Mouse (Mus musculus) frontal cortex, postnatal 25 days (tissue): Measurements from ENCODE around the gene Rpl34.
A peak's percentile ranks its signal among the peaks of the same experiment; 100 is the strongest.

ENCODE experiments used
- DNase-seq, 2 experiments: peaks; one replicate each; pipeline ENCODE4 v3.0.0; 2022; ENCODE audit warnings: low spot score in 2 of 2

The Rpl34 gene

DNA sequence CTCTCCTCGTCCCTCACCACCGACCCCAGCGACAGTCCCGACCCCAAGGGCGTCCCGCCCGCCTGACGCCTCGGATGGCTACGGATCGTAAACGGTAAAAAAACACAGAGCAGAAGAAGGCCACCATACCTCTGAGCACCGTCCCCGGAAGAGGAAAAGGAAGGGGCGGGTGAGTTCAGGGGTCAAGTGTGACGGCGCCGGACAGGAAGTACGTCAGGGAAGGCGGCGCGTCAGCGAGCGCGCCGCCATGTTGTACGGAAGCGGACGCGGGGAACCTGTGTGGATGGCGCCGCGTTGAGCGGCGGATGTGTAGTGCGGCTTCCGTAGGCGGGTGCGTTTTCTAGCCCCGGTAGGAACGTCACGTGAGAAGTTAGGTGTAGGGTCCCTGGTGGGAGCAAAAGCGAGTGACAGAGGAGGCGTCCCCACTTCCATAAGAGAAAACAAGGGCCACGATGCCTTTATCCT, at the start of gene Rpl34:
TSS of gene Rpl34 (minus strand) at position 210 of the 465 bp plus-strand sequence.
- DNase-seq, result peak; percentile 84 to 85

DNA sequence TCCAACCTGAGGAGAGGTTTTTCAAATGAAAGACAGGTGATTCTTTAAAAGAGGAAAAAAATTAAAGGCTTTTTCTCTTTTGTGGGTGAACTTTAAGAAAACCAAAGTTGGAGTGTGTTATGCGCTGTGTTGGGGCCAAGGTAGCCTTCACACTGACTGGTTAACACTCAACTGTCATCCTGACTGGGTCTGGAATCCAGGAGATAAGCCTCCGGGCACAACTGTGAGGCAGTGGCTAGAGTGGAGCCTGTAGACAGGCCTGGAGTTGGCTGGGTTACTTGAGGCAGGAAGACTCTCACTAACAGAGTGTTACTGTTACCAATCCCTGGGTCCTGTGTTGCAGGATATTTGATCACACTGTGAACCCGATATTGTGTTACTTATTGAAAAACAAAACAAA, 38.0 kb upstream of the Rpl34 start:
- DNase-seq, result no peak

DNA sequence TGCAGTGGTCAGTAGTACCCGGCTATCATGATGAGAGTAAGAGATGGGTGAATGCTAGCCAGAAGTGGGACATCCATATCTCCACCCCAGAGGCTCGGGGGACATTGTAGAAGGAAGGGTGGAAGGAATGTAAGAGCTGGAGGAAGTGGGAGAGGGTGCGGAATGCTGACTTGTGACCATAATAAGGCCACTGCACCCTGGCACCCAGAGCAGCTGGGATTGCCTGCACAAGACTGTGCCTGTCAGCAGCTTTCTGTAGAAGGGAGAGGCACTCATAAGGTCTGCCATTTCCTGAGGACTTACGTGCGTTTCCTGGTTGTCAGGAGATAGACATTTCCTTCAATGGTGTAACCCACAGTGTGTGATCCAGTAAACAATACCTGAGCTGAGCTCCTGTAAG, 33.9 kb upstream of the Rpl34 start:
- no peak for DNase-seq

DNA sequence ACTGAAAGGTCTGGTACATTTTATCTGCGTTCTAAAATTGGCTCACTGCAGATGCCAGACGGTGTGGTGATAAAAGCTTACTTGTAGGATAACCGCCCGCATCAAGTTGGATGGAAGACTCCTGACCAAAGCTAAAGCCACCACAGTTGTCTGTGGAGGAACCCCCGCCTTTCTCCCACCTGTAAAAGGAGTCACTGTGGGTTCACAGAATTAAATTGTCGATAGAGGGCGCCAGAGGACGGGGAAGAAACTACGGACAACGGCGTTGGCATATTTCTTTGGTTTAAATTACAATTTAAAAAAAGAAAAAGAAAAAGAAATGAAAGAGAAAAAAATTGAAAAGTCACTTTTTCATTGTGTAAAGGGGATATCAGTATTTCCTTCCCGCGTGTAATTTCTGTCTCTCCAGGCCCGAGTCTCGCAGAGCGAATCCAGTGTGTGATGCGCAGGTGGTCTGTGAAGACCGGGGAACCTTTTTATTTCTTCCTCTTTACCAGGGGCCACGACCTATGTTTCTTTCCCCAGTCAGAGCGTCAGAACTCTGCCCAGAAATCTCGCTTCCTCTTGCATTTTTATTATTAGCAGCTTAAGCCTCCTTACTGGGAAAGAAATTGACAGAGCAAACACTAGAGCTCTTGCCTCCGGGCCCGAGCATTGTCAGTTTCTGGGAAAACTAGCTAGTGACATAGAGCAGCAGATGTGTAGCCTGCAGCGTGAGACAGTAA, 30.7 kb upstream of the Rpl34 start:
- peak; percentile 15 to 57 for DNase-seq

DNA sequence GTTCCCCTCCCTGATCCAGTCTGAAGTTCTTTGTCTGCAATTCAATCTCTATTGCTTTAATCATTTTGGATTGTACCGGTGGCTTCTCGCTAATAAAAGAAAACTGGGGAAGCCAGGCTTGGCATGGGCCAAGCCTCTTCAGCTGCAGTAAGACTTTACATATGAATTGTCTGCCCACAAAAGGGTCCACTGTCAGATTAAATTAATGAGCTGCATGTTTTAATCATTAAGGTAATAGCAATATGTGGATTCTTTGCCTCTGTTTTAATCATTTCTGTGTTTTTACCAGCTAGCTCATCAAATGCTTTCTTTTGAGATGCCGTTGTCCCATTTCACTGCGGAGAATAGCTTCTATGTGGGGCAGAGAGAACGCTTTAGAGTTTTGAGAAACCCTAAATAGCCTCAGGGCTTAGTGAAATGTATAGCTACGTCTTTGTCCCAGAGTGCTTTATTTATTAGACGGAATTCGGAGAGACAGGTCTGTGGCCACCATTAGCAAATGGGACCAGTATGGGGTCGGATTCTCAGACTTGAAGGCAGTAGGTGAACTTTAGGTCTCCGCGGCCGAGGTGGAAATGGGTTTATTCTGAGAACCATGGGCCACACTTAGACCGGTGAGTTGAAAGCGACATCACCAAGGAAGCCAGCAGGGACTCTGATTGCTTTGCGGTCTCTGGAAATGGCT, 28.1 kb upstream of the Rpl34 start:
- no peak for DNase-seq

DNA sequence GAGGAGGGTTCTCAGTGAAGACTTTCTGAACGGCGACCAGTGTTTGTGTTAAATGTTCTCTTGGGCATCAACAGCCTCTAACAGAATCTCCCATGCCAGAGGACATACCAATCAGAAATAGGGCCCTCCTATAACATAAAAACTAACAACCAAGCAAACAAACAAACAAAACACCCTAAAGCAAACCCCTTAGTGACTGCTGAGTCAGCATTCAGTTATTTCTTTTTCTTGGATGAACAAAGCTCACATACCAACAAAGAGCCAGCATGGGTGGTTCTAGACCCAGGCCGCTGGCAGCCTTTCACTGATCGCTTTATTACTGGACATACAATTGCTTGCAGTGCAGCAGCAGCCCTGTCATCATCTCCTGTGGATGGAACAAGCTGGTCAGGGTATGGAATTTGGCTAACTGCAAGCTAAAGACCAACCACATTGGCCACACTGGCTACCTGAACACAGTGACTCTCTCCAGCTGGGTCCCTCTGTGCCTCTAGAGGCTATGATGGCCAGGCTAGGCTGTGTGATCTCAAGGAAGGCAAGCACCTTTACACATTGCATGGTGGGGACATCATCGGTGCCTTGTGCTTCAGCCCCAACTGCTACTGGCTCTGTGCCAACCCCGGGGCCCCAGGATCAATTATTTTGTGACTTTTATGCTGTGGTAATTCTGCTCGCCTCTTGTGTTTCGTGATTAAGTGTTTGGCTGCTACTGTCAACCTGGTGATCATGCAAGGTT, 27.1 kb upstream of the Rpl34 start:
- DNase-seq, result no peak

DNA sequence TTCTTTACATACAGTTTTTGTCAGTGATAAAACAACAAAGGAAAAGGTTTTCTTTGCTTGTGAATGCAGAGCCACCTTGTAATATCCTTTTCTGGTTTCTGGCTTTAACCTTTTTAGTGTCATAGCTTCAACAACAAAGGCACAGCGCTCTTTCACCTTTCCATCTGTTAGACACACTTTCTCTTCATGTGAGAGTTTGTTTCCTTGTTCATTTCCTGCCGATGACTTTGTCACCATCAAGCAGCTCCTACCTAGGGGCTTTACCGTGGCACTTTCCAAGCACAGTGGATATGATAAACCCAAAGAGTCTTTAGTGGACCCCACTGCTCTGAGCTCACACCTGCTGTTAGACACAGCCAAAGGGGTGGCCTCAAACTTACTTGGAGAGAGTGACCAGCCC, 19.0 kb upstream of the Rpl34 start:
- no peak for DNase-seq

DNA sequence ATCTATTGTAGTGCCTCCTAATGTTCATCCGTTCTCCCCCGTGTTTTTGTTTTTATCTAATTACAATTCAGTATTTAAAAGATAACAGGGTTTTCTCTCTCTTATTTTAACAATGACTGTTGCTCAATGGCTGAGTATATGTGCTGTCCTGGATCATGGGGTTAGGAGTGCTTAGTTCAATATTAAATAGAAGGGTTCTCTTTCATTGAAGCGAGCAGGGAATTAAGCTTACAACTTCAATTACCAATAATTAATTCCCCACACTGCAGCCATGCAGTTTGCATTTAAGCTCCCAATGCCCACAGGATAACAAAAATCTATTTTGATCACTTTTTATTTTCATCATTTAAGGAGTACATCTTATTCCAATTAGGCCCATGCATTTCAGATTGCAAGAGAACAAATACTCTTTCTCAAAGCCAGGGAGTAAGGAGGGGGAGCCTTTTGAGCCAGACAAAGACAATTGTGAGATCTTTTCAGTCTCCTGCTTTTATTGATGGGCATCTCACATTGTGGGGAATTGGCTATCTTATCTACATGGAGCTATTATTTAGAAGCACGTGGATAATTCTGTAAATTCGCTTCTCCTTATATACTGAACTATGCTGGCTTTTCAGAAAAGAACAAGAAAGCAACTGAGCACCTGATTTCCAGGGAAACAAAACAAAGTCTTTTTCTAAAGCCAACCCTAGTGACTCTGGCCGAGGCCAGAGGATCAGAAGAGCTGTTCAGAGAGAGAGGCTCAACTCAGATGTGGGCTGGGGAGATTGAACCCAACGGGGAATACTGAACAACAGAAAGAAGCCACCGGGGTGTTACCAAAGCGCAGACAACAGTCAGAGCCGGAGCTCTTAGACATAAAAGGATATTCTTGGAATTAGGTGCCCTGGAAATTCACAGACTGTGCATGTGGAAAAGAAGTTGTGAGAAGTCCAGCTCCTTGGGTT, 16.7 kb upstream of the Rpl34 start:
- DNase-seq, result no peak

DNA sequence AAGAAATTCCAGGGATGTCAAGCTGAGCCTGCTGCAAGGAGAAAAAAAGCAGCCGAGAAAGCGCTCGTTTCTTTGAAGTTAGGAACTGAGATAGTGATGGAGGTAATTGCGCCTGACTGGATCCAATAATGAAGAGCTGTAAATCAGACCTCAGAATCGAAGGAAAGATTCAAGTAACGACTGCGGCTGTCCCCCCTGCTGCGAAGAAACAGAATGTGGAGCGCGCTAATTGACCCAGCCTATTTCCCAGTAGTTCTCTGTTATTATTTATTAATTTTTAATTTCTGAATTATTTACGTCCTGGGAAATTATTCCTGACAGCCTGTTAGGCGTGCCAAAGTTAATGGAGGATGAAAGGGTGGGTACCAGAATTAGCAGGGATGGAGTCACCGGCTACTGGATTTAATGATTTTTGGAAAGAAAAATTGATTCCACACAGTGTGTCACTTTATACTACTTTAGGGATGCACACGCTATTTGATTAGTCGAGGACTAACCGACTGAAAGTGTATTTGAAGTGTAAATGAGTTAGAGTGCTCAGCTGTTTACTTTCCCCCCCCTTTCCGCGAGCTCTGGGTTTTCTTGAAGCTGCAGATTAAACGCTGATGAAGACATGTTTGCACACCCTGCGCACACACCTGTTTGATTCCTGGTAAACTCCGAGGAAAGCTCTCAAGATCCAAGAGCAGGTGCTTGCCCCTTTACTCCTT, 7.6 kb upstream of the Rpl34 start:
- DNase-seq, result no peak

DNA sequence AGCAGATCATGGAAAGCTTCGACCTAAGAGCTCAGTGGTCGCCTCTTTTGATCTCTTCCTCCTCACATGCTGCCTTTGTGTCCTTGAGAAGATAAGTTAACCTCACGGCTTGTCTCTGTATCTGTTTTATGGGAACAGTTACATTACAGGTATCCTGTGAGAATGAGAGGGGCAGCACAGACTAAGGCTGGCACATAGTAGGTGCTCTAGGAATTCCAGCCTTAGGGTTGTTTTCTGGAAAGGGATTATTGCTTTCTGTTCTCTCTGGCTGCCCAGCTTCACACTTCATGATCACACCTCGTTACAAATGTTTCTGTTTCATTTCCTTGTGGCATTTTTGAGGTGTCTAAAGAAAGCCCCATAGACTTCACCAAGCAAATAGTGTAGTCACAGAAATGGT, 6.6 kb upstream of the Rpl34 start:
- no peak for DNase-seq

DNA sequence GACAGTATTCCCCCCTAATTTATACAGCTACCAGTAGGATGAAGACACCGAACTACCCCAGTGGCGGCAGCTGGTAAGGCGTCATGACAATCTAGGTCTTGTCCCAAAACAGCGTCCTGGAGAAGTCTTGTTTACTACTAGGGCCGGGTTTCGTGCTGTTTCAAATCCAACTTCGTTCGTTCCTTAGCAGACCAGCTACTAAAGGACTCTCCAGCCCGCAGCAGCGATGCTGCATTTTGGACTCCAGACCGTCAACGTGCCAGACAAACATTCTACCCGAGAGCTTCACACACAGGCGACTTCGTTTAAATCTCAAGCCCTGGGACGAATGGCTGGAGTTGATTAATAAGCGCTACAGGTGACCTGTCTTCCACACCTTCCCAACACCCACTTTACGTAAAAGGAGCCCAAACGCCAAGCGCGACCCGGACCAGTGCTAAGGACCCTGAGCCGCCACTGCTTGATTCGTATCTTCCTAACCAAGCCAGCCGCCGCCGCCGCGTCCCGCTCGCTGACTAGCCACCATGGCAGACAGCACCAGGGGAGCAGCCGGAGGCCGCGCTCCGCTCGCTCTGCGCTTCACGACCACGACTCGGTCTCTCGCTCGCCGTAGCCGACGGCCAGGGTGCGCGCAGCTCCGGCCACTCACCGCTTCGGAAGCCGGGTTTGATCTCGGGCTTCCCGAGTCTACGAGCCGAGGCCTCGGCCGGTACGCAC, 568 bp downstream of the Rpl34 start:
- DNase-seq, result peak in 1 of 2 experiments; percentile 8

DNA sequence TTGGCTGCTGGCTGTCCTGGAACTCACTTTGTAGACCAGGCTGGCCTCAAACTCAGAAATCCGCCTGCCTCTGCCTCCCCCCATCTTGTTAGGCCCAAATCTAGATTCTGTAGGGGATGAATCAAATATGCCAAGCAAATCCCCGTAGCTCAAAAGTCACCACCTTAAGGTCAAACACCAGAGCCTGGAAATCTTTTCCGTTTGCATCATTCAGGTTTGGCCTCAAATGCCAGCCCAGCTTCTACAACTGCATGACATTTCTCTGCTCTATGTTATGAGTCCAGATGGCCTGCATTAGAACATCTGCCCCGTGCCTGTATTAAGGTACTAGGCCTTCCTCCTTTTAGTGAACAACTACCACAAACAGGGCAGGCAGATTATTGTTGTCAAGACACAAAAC, 2.5 kb downstream of the Rpl34 start:
- DNase-seq, result no peak

DNA sequence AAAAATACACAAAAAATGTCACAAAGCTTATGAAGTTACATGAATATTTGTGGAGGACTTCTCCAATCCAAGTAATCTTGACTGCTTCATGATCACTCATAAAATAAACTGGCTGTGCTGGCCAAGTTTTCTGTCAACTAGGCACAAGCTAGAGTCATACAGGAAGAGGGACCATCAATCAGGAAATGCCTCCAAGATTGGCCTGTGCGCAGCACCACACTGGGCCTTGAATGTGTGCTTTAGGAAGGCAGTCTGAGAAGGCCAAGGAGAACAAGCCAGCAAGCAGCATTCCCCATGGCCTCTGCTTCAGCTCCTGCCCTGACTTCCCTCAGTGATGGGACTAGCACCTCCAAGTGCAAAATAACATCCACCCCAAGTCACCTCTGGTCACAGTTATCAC, 3.2 kb downstream of the Rpl34 start:
- DNase-seq, result no peak

DNA sequence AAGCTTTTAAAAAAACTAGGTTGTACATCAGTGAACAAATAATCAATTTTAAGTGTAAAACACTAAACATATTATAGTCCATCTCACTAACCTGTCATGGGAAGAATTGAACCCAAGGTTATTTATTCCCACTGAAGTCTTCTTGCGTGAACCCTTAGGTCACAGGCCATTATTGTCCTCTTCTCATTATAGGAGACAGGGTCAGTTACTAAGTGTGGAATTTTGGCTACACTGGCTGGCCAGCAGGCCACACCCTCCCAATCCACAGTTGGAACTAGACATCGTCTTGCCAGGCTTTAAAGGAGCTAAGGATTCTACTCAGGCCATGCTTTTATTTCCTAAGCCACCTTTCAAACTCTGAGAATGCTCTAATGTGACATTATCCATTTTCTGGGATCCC, 4.5 kb downstream of the Rpl34 start:
- DNase-seq, result no peak

DNA sequence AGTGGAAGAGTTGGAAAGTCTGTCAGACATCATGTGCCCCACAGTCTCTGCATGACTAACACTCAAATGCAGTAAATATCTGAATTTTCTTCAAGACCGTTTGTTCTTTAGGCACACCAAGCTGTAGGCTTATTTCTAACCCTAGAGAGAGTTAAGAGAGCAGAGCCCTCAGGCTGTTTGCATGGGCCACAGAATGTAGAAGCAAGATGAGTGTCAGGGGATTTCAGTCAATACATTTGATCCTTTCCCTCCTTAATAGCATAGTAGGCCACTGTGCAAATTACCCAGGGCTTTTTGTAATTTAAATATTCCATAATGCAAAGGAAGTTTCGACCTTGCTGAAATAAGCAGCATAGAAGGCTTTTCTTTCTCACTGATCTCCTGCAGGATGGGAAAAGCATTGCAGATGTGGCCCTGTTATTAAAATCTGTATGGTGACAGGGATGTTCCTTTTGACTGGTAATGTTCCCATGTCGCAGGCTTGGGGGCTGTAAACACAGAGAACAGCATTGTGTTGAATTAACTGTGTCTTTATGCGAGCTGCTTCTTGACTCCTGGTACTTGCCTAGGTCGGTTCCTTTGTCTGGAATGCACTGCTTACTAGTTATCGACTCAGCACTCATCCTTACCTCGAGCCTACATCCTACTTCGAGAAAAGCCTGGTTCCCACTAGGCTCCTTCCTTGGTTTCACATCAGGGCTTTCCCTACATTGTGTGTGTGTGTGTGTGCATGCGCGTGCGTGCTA, 7.3 kb downstream of the Rpl34 start:
- no peak for DNase-seq

DNA sequence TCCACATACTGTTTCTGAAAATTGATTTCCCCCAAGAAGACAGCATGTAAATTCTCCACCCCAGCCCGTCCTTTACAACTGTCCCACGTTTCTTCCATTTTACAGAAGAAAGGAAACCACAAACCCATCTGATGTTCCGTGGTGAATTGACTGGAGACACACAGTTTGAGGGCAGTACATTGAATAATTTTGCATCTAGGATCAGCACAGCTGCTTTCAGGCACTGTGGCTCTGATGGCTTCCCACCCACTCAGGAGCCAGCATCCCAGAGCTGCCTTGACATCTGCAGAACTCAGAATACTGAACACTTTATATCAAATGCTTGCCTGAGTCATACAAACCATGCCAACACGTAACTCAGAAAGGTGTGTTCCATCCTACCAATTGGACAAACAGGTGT, 10.0 kb downstream of the Rpl34 start:
- DNase-seq, result no peak

DNA sequence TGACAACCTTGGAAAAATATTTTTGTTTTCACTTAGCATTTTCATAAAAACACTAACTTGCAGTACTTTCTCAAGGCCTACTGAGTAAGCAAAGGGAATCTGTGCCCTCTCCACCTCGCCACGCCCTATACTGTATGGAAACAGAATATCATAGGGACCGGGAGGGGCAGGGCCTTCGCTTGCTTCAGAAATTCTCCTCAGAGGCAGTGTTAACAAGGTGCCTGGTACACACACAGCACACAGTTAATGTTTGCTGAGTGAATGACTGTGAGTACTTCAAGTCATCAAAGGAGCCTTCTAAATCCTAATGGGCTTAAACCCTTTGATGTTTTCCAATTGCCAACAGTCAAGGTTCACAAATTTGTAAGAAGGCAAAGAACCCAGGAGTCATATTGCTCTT, 11.3 kb downstream of the Rpl34 start:
- DNase-seq, result no peak

DNA sequence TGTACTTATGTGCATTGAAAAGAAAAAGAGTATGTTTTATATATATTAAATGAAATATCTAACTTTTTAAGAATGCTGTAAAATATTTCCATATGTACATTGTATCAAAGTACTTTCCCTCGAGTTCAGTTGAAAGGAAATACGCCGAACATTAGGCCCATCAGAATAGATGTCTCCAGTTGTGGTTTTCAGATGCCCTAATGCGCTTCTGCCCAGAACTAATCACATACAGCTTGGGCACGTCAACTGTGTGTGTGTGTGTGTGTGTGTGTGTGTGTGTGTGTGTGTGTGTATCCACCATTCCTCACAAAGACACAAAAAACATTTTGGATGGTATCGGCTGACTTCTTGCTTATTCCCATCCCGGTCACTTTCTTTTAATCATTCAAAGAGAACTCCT, 13.6 kb downstream of the Rpl34 start:
- no peak for DNase-seq

DNA sequence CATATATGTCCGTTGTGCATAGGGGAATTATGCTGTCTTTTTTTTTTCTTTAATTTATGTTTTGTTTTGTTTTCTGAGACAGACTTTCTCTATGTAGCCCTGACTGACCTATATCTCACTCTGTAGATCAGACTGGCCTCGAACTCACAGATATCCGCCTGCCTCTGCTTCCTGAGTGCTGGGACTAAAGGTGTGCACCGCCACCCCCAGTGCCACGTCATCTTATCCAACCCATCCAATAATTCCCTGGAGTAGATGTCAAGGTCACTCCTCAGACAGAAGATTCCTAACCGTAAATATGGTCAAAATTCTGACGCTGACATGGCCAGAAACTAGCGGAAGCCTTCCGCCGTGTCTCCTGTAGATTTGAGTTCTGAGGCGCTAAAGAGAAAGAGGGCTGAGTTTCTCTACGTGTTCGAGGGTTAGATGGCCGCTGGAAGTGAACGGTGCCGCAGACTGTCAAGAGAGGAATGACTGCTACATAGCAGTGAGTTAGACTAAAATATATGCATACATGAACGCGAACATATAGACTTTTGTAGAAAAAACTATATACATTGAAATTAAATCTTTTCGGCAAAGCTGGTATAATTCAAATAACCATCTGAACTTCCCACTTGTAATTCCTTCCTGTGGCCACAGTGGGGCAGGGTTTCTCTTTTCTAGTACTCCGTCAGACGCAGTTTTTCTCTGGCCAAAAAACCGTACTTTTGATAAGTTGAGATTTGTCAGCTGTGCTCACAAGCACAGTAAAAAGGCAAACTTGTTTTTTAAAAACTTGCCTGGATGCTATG, 15.2 kb downstream of the Rpl34 start:
- peak; percentile 45 to 65 for DNase-seq
